Mouse (Mus musculus): Measurements from ENCODE around the gene Pphln1.

- TF ChIP-seq CTCF (IDR thresholded peaks at IDR 0.05; ENCODE audit: borderline replicate concordance, control insufficient read depth, extremely low read depth, insufficient read depth, low read length, poor library complexity) (no peak), POLR2A (IDR thresholded peaks at IDR 0.05; ENCODE audit: control insufficient read depth, extremely low read depth, insufficient read depth, low read length, poor library complexity) (no peak)
These were observed 19.0 kb upstream of the Pphln1 start for GRCm38 (mm10) chr15:93379177-93379576.
